Mouse (Mus musculus) hindbrain, embryonic 12.5 days (tissue): ENCODE results near the gene Gpank1. TPM values are rescaled to one million over a fixed set of nuclear protein-coding genes. Genes with fewer than 3 reads are reported as not detected.
"Not testable (repeated sequence)": the region's sequence is repeated elsewhere in the genome, so short reads cannot be mapped to it uniquely, and the experiment has no call there.

Experiments used
- ATAC-seq: fragments of 200-750 bp; cut with Nextera tagmentation; 2 replicates; pipeline ENCODE4 v1.8.0; 2017; ENCODE audit warnings: moderate TSS enrichment; ENCODE audit not compliant: low FRiP score
- H3K27ac ChIP-seq: fragments of 300-500 bp; sonication (generic); 2 replicates; pipeline ENCODE4 v1.5.1; 2016; ENCODE audit warnings: mild to moderate bottlenecking
- H3K27me3 ChIP-seq: fragments of 300-500 bp; sonication (generic); 2 replicates; pipeline ENCODE4 v1.6.1; 2016; ENCODE audit warnings: mild to moderate bottlenecking
- H3K36me3 ChIP-seq: fragments of 300-500 bp; sonication (generic); 2 replicates; pipeline ENCODE4 v1.6.1; 2016; ENCODE audit warnings: mild to moderate bottlenecking
- H3K4me1 ChIP-seq: fragments of 300-500 bp; sonication (generic); 2 replicates; pipeline ENCODE4 v1.6.1; 2016
- H3K4me2 ChIP-seq: fragments of 300-500 bp; sonication (generic); replicated peaks from 2 replicates; pipeline ENCODE4 v1.6.1; 2016; ENCODE audit warnings: mild to moderate bottlenecking
- H3K4me3 ChIP-seq: fragments of 300-500 bp; sonication (generic); 2 replicates; pipeline ENCODE4 v1.5.1; 2016; ENCODE audit warnings: mild to moderate bottlenecking
- H3K9ac ChIP-seq: fragments of 300-500 bp; sonication (generic); 2 replicates; pipeline ENCODE4 v1.6.1; 2016; ENCODE audit warnings: mild to moderate bottlenecking, moderate library complexity
- H3K9me3 ChIP-seq: fragments of 300-500 bp; sonication (generic); replicated peaks from 2 replicates; pipeline ENCODE4 v1.6.1; 2016; ENCODE audit warnings: mild to moderate bottlenecking
- WGBS: fragments of 180-500 bp; shearing (Covaris S2); methylation state at CpG from one replicate; pipeline ENCODE4 v1.1.7; 2016; 5-methylcytosine and 5-hydroxymethylcytosine counted together
- polyA plus RNA-seq: library from polyadenylated mRNA; unstranded; fragments of >200 nt; fragmentation: Nextera tagmentation; extraction: Ambion mirVana; gene quantifications from 2 replicates; pipeline ENCODE4 v1.2.1, GENCODE M21; 2016

The Gpank1 gene
- polyA plus RNA-seq, 1 experiment from 2014 or later, result 19.8 TPM

DNA sequence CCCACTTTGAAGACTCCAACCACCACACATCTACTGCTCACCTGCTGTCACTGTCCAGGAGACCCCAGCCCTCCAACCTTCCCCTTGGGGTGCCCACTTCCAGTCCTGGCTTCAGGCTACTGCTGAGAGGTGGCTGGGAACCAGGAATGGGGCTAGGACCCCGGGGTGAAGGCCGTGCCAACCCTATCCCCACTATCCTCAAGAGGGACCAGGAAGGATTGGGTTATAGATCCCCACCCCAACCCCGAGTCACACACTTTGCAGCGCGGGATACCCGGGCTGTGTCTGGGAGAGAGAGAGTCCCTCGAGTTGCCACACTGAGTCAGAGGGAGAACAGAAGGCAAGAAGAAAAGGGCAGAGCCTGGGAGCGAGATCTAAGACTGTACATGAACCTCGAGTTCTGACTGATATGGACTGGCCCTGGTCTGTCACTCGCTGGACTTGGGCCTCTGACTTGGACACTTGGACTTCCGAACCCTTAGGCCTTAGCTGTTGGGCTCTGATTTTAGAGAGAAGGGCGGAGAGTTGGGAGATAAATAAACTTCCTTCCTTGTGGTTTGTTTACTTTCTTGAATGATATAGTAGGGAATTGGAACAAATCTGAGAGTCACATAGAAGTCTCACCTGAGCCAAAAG lies 3.1 kb downstream of the Gpank1 start:
- peaks cover 22% of the 10 kb centered on the region; the same call in 1 of the 2 replicates for H3K36me3 ChIP-seq
- H3K27ac ChIP-seq, H3K27me3 ChIP-seq, H3K9ac ChIP-seq, ATAC-seq, H3K9me3 ChIP-seq, H3K4me2 ChIP-seq, H3K4me3 ChIP-seq: not testable (repeated sequence)
- peaks cover 47% of the 10 kb centered on the region for H3K4me1 ChIP-seq
- 90% methylated on average over 12 of the region's 12 CpGs for WGBS

DNA sequence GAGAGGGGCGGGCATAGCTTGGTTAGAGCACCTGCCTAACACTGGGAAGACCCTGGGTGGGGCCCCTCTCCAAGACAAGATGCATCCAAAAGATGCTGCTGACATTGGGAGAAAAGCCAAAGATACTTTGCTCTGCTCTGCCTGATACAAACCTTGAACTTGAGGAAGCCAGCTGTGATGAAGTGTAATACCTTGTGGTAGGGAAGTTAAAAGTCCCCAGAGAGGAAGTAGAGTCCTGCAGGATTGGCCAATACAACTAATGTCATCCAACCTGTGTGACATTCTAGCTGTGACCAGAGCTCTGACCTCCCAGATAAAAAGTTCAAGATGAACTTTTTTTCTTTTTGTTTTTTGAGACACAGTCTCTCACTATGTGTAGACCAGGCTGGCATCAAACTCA lies 3.8 kb downstream of the Gpank1 start:
- H3K27ac ChIP-seq, result no peak overlapping the region
- no peak overlapping the region for H3K9ac ChIP-seq
- H3K36me3 ChIP-seq, result peaks cover 22% of the 10 kb centered on the region; the same call in 1 of the 2 replicates
- peaks cover 42% of the 10 kb centered on the region for H3K4me1 ChIP-seq
- no peaks in the 10 kb centered on the region for H3K9me3 ChIP-seq
- WGBS, result 95% methylated on average over 1 of the region's 1 CpGs
- ATAC-seq, result no peak
- no peak overlapping the region for H3K4me2 ChIP-seq
- no peak overlapping the region for H3K4me3 ChIP-seq
- no peaks in the 10 kb centered on the region for H3K27me3 ChIP-seq

- Histone ChIP-seq H3K27ac (no peak overlapping the region), H3K4me2 (peak overlapping the region; percentile 62), H3K4me1 (peaks cover 37% of the 10 kb centered on the region), H3K9me3 (no peaks in the 10 kb centered on the region), H3K27me3 (no peaks in the 10 kb centered on the region), H3K9ac (peak overlapping the region; percentile 81; the same call in 1 of the 2 replicates), H3K36me3 (peaks cover 22% of the 10 kb centered on the region; the same call in 1 of the 2 replicates), H3K4me3 (peak overlapping the region; percentile 56)
- ATAC-seq, result no peak
- 32% methylated on average over 6 of the region's 6 CpGs for WGBS
These were observed 4.3 kb downstream of the Gpank1 start for GRCm38 (mm10) chr17:35125578-35125977.

DNA sequence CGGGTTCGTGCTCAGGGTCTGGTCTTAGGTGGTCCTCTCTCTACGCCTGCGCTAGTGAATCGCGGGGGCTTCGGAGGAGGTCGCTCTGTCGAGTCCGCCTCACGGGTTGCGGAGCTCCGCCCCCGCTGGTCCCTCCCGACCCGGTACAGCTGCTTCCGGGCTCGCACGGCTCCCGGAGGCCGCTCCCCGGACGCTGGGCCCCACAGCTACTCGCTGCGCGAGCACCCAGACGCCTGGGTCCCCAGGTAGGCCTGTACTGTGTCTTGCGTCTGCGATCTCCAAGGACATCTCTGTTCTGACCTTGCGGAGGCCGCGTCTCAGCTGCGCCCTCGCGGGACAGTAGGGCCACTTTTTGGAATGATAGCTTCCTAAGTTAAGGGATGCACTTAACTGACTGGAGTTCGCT lies 5.0 kb downstream of the Gpank1 start, which contains the start of gene D17H6S53E:
Gene D17H6S53E (plus strand): TSS at position 168 of the 406 bp plus-strand sequence.
- Histone ChIP-seq H3K4me2 (peak within 1 kb of the TSS; percentile 62), H3K4me1 (peaks cover 36% of the 10 kb centered on the region), H3K9ac (peak within 1 kb of the TSS; percentile 81), H3K27me3 (no peaks in the 10 kb centered on the region), H3K36me3 (peaks cover 22% of the 10 kb centered on the region; the same call in 1 of the 2 replicates), H3K9me3 (no peaks in the 10 kb centered on the region), H3K27ac (peak within 1 kb of the TSS; percentile 49), H3K4me3 (peak within 1 kb of the TSS; percentile 56)
- ATAC-seq, result peak; percentile 39; the same call in 1 of the 2 replicates
- under 1% methylated on average over 36 of the region's 36 CpGs for WGBS

- H3K4me3 ChIP-seq, result peak overlapping the region; percentile 56
- peaks cover 22% of the 10 kb centered on the region; the same call in 1 of the 2 replicates for H3K36me3 ChIP-seq
- H3K27me3 ChIP-seq, result no peaks in the 10 kb centered on the region
- H3K4me1 ChIP-seq, result peaks cover 36% of the 10 kb centered on the region
- peak overlapping the region; percentile 62 for H3K4me2 ChIP-seq
- no peaks in the 10 kb centered on the region for H3K9me3 ChIP-seq
- WGBS, result 71% methylated on average over 13 of the region's 13 CpGs
- peak overlapping the region; percentile 81; the same call in 1 of the 2 replicates for H3K9ac ChIP-seq
- H3K27ac ChIP-seq, result no peak overlapping the region
- no peak for ATAC-seq
These were observed 5.8 kb downstream of the Gpank1 start for GRCm38 (mm10) chr17:35127017-35127416.

DNA sequence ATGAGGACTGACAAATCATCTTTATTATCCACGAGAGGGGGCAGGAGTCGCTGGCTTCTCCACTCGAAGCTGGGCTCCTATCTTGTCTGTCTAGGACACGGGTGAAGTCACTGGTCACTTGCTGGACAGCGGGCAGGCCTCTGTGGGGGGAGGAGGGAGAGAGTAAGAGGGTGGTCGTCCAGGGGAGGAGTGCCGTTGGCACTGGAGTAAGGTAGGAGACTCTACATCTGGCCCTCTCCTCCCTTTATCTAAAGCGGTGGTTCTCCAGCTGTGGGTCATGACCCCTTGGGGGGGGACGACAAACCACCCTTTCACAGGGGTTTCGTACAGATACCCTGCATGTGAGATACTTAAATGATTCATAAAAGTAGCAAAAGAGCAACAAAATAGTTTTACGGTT lies 7.7 kb downstream of the Gpank1 start:
- H3K36me3 ChIP-seq, result peaks cover 17% of the 10 kb centered on the region; the same call in 1 of the 2 replicates
- WGBS, result 64% methylated on average over 11 of the region's 11 CpGs

GRCm38 (mm10) chr17:35131038-35131437 lies 9.8 kb downstream of the Gpank1 start:
- Histone ChIP-seq H3K9me3 (no peaks in the 10 kb centered on the region), H3K9ac (no peak overlapping the region), H3K27me3 (no peaks in the 10 kb centered on the region), H3K27ac (no peak overlapping the region), H3K36me3 (peaks cover 8% of the 10 kb centered on the region; the same call in 1 of the 2 replicates), H3K4me2 (no peak overlapping the region), H3K4me1 (peaks cover 22% of the 10 kb centered on the region), H3K4me3 (no peak overlapping the region)
- WGBS, result 90% methylated on average over 8 of the region's 8 CpGs
- ATAC-seq, result no peak

More for the DNA sequence above, 7.7 kb downstream of the Gpank1 start:
- peaks cover 29% of the 10 kb centered on the region for H3K4me1 ChIP-seq
- H3K4me2 ChIP-seq, result no peak overlapping the region
- no peaks in the 10 kb centered on the region for H3K27me3 ChIP-seq
- ATAC-seq, result no peak
- H3K4me3 ChIP-seq, result no peak overlapping the region
- no peaks in the 10 kb centered on the region for H3K9me3 ChIP-seq
- H3K27ac ChIP-seq, result no peak overlapping the region
- H3K9ac ChIP-seq, result peak overlapping the region; percentile 8; the same call in 1 of the 2 replicates

- Histone ChIP-seq H3K27me3 (no peaks in the 10 kb centered on the region), H3K4me1 (peaks cover 24% of the 10 kb centered on the region), H3K36me3 (peaks cover 8% of the 10 kb centered on the region; the same call in 1 of the 2 replicates), H3K9me3 (no peaks in the 10 kb centered on the region), H3K4me3 (no peak within 1 kb of the TSS), H3K4me2 (no peak within 1 kb of the TSS), H3K9ac (no peak within 1 kb of the TSS), H3K27ac (no peak within 1 kb of the TSS)
- 82% methylated on average over 15 of the region's 15 CpGs for WGBS
- no peak for ATAC-seq
These were observed 10.4 kb downstream of the Gpank1 start, which contains the start of gene Apom for GRCm38 (mm10) chr17:35131500-35132173. Apom (minus strand) TSS chr17:35132050.

DNA sequence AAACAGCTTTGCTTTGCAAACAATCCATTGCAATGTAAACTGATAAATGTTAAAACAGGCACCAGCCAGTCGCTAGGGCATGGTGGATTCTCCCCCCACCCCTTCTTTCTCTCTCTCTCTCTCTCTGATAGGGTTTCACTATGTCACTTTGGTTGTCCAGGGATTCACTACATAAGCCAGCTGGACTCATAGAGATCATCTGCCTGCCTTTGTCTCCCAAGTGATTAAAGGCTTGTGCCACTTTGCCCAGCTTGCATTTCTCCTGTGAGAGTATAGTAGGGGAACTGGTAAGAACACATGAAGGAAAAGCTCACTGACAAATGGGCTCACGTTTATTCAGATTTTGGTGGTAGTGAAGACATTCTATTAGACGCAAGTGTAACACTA lies 10.9 kb downstream of the Gpank1 start:
- no peak for ATAC-seq
- Histone ChIP-seq H3K4me1 (peaks cover 24% of the 10 kb centered on the region), H3K9me3 (no peaks in the 10 kb centered on the region), H3K4me2 (no peak overlapping the region), H3K4me3 (no peak overlapping the region), H3K9ac (no peak overlapping the region), H3K36me3 (peaks cover 8% of the 10 kb centered on the region; the same call in 1 of the 2 replicates), H3K27ac (no peak overlapping the region), H3K27me3 (no peaks in the 10 kb centered on the region)
- 84% methylated on average over 3 of the region's 3 CpGs for WGBS

DNA sequence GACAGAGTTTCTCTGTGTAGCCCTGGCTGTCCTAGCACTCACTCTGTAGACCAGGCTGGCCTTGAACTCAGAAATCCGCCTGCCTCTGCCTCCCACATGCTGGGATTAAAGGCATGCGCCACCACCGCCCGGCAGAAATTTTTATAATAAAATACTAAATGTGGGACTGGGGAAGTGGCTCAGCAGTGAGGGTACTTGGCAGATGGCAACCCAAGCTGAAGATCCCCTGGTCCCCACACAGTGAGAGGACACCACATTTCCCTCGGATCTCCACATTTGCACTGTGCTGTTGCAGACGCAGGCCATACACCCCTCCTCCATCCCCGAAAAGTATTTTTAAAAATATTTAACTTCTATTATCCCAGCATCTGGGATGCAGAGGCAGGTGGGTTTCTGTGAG lies 12.3 kb downstream of the Gpank1 start:
- no peak overlapping the region for H3K27ac ChIP-seq
- no peak overlapping the region for H3K4me3 ChIP-seq
- H3K27me3 ChIP-seq, result no peaks in the 10 kb centered on the region
- peaks cover 24% of the 10 kb centered on the region for H3K4me1 ChIP-seq
- no peak overlapping the region for H3K4me2 ChIP-seq
- H3K36me3 ChIP-seq, result peaks cover 10% of the 10 kb centered on the region
- H3K9ac ChIP-seq, result no peak overlapping the region
- no peaks in the 10 kb centered on the region for H3K9me3 ChIP-seq
- ATAC-seq, result no peak
- WGBS, result 95% methylated on average over 7 of the region's 7 CpGs

DNA sequence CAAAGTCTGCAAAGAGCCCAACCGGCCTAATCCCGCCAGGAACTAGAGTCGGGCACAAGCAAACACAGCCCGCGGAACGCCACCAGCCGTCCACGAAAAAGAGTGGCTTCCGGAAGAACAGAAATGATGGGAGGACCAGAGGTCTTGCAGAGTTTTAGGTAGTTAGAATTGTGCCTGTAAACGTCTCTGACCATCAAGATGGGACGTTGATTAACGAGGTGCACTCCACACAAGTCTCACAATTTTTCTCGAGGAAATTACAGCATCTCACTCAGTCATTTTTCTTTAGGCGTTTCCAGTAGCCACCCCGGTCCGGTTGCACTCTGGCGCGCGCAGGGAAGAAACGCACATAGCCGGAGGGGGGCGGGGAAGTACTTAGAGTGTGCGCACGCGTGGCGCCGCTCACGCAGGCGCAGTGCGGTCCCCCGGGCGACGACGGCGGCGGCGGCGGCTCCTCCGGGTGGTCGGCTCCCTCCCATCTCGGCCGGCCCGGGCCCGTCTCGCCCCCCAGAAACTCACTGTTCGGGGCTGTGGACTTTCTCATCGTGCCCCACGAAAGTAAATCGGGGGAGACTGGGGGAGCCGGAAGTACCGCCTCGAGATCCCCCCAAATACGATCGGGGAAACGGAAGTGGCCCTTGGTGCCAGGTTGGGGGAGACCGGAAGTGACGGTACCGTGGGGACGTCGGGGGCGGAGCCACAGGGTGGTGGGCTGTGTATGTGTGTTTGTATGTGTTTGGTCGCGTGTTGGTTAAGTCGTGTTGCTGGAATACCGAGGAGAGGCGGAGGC lies 13.7 kb downstream of the Gpank1 start, which contains the start of gene Bag6:
Gene Bag6 (plus strand): TSS at position 378 of the 790 bp plus-strand sequence.
- Histone ChIP-seq H3K27ac (peak within 1 kb of the TSS; percentile 96), H3K9ac (peak within 1 kb of the TSS; percentile 77), H3K4me3 (peak within 1 kb of the TSS; percentile 76), H3K27me3 (no peaks in the 10 kb centered on the region), H3K36me3 (peaks cover 23% of the 10 kb centered on the region), H3K9me3 (no peaks in the 10 kb centered on the region), H3K4me2 (peak within 1 kb of the TSS; percentile 80), H3K4me1 (peaks cover 19% of the 10 kb centered on the region)
- under 1% methylated on average over 66 of the region's 66 CpGs for WGBS
- ATAC-seq, result peak; percentile 96
